Mouse (Mus musculus) layer of hippocampus, adult 11-12 months (tissue): ENCODE results near the gene Mei1.

ENCODE experiments used
- DNase-seq: peaks from one replicate; pipeline ENCODE4 v3.0.0; 2022; ENCODE audit warnings: low spot score

The Mei1 gene

GRCm38 (mm10) chr15:82175091-82175490 lies 105.3 kb downstream of the Mei1 start:
- no peak for DNase-seq
